Mouse (Mus musculus): ENCODE results near the gene Pbx1.

Gene Pbx1

DNA sequence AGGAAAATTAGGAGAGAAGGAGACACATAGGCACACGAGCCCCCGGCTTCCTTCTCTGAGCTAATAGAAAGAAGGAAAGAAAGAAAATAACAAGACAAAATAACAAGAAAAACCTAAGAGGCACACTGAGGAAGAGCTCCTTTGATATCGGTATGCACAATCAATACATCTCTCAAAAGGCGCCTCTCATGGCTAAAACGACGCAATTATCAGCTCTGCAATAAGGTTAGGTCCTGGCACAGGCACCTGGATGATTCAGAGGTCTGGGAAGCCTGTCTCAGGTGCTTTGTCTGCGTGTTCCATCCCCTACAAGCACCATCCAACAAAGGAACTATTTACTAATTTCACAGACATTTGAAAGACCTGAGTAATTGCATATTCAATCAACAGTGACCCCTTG, 5.8 kb downstream of the Pbx1 start:
- DNase-seq (ENCODE audit: low read depth, low spot score), result no peak

DNA sequence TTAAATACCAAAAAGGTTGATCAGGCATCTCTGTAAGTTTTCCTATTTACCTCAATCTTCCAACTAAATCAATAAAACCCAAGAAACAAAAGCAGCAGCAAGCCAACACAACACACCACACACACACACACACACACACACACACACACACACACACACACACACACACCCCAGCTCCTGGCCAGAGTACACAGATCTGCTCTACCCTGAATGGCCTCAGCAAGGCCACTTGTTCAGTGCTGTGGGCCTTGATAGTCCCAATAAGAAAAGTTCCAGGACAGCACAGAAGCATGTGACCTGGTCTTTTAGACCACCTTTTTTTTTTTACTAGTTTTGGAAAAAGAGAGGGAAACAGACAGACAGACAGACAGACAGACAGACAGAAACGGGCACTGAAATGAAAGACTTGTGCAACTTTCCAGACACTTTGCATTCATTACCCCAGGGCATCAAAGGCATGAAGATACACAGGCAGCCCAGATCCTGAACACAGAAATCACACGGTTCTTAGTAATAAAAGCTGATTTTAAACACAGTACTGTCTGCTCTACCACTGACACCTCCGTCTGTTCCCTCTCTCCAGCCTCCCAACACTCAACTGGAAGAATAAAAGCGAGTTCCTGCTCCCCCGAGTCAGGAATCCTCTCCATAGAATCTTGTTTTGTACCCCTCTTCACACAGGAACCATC, 6.9 kb downstream of the Pbx1 start:
- DNase-seq (ENCODE audit: low read depth, low spot score), result no peak

DNA sequence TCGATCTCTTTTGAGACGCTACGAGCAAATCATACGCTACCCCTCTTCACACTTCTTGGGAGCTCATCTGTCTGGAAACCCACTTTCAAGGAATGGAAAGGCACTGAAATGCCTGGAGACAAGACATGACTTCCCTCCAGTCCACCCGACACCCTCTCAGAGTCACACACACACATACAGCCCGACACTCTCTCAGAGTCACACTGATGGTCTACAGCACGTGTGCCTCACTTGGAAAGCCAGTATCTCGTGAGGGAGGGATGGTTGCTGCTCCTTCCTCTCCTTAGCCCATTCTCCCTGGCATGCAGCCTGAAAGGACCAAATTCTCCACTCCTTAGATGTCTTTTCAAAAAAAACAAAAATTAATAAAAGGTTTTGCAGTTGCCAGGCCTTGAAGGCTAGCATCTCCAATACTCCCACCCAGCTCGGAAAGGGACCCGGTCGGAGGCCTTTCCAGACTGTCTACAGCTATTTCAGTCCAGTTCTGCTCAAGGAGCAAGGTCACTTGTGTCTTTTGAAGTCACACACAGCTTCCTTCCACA, 8.6 kb downstream of the Pbx1 start:
- DNase-seq (ENCODE audit: low read depth, low spot score), result no peak

DNA sequence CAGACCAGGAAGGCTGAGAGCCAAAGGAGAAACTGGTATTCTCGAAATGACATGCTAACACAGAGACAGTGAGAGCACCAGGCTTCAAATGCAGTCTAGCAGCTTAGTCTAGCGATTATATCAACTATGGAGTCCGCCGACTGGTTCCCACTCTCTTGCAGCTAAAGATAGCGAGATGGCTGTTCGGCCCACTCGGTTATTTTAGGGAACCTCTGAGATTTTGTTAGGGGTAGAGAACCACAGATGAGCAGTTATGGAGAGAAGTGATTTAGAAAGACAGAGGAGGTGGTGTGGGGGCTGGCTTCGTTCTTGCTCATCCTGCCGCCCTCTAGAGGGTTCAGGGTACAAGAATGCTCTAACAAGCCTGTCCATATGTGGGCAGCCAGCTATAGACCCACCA, 13.2 kb downstream of the Pbx1 start:
- no peak for DNase-seq (ENCODE audit: low read depth, low spot score)

DNA sequence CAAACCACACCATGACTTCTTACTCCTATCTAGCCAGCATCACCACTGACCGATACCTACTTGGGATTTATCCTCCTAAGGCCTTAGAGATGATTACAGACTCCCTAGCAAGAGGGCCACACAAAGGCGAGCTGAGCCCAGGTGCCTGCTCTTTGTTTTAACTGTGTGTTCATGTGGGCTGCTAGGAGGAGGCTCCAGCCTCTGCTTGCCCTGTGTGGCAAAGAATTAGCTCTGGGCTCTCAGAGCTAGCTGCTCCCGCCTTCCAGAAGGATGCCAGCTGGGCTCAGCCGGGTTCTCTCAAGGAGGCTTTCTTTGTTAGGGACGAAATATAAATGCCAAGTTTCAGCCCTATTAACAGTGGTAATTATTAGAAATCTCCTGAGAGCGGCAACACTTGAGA, 14.4 kb downstream of the Pbx1 start:
- no peak for DNase-seq (ENCODE audit: low read depth, low spot score)

DNA sequence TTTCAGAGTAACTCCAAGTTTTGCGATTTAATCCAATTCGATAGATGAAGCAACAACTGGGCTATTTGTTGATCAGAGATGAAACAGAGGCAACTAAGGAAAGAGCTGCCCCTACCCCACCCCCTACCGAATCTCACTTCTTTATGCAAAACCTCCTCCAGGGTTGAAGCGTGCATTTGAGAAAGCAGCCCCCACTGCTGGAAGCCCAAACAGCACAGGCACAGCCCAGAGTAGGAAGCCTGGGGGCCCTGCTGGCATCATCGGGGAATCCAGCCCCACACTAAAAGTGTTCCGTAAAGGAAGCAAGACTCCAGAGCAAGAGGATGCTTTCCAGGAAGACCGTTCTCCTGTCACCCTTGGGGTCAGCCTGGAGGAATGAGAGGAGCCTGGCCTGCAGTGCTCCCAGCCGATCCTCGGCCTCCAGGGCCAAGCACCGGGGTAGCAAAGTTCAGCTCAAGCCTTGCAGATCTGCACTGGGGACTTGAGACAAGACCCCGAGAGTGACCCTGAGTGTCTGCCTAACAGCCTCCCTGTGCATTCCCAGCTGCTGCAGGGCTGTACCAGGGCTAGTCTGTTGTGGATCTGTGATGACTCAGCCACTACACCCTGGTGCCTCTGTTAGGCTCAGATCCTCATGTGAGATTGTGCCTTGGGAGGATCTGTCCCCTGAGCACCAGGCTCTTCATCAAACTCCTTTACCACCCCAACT, 15.2 kb downstream of the Pbx1 start:
- DNase-seq (ENCODE audit: low read depth, low spot score), result no peak

DNA sequence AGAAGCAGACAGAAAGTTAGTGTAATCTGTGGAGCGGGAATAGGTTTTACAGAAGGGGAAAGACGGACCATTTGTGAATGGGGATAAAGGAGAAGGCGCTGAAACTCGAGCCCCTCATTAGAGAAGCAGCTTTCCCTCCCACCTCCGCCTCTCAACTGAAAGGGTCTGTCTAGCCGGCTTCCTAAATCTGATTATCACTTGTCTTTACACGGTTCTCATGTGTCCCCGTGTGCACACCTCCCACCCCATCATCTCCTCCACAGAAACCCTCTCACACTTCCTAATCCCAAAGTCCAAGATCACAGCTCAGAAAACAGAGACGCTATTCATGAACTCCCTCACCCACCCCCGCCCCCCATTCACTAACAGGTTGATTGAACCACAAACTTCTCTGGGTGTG, 21.5 kb downstream of the Pbx1 start:
- DNase-seq (ENCODE audit: low read depth, low spot score), result no peak

DNA sequence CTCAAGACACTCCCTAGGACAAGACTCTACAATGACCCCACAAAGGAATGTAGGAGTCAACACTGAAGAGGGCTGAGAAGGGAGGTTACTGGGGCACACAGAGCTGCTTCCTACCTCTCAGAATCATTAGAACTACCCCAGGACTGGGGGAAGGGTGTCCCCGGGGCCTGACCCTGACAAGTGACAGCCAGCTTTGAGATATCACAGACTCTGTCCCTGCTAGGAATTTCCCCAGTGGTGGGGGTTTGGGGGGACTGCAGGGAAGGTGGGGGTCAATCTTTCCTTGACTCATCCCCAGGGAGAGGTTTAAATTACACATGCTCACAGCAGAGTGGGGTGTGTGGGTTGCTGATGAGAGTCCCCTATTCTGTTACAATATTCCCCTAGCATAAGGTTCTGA, 22.0 kb downstream of the Pbx1 start:
- no peak for DNase-seq (ENCODE audit: low read depth, low spot score)

DNA sequence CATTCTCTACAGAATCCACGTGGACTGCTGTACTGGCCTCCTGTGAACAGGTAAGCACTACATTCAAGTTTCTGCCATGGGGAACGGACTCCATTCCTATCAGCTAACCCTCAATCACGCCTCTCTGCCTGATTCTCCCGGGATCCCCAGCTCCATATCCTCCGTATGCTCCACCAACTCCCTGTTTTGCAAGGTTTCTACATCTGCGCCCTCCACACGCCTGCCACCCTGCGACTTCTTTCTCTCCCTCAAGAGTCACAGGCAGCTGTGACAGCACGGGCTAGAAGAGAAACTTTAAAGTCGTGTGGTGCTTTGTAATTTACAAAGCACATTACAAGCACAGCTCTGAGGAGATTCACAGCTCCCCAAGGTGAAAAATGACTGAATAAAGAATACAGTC, 23.3 kb downstream of the Pbx1 start:
- no peak for DNase-seq (ENCODE audit: low read depth, low spot score)

DNA sequence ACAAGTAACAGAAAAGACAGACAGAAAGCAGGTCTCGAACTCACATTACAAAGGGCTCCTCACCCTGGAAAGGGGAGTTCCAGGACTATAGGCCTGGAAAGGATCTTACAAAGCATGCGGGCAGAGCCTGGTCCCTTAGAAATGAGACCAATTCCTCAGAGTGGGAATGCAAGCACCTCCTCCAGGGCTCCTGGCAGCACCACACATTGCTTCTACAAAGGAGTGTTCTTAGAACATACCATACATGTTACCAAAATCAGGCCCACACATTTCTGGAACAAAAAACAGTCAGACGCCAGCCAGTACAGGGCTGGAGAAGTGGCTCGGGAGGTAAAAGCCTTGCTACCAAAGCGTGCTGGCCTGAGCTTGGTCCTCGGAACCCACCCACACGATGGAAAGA, 24.1 kb downstream of the Pbx1 start:
- no peak for DNase-seq (ENCODE audit: low read depth, low spot score)

DNA sequence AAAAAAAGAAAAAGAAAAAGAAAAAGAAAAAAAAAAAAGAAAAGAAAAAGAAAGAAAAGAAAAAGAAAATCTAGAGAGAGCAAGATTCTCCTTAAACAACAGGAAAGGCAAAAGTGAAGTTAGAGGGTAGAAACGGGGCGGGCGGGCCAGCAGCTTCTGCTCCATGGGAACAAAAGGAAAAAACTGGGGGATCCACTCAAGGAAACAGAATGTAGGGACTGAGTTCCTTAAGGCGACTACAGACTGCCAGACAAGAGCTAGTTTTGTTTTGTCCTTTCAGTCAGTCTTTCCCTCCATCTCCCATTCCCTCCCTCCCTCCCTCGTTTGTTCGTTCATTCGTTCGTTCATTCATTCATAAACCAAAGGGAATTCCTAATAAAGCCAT, 25.8 kb downstream of the Pbx1 start:
- DNase-seq (ENCODE audit: low read depth, low spot score), result no peak

DNA sequence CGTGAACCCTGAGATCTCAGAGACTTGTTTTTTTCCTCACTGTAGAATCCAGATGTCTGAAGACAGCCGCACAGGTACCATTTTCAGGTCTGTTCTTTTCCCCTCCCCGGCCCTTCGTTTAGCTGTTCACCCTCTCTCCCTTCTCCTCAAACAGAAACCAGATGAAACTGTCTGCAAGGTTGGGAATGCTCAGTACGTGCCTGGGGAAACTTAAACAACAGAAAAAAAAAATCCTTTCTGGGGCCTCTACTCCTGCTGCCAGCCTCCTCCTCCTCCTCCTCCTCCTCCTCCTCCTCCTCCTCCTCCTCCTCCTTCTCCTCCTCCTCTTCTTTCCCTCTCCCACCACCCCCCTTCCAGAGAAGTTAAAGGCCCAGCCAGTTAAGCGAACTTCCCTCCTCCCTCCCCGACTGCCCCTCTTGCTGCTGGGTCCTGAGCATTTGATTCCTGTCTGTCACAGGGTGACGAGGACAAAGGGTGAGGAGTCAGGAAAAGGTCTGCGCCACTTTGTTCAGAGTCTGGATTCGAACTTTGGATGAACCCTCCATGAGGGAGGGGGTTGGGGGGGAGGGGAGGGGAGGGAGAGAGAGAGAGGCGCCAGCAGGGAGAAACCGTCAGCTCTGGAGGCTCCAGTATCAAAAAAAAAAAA, 26.3 kb downstream of the Pbx1 start:
- peak; percentile 76 for DNase-seq (ENCODE audit: low read depth, low spot score)

DNA sequence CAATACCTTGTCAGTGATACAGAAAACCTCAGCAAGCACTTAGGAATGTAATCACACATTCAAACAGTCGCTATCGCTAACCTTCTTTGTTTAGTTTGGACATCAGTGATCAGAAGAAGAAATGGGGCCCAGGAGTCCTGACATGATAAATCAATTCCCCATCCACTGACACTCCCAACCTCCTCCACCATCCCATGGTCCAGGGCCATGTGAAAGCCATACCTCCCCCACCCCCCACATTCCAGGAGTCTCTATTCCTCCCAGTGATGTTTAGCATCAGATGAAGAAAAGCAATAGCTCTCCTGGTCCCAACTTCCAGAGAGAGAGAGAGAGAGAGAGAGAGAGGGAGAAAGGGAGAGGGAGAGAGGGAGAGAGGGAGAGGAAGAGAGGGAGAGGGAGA, 28.5 kb downstream of the Pbx1 start:
- DNase-seq (ENCODE audit: low read depth, low spot score), result no peak

DNA sequence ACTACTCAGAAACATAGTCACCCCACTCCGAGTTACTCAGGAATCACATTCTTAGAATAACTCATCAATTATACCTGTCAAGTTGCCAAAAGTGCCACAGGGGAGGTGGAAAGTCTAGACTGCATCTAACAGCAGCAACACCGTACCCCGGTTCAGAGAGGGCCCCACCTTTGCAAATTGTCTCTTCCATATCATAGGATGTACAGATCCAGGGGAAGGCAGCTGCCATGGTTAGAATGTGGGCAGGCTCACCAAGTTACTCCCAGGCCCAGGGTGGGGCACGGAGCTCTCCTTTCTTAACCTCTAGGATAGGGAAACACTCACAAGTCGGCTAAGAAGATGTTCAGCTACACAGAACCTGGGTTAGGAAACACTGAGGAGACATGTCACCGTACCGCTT, 29.4 kb downstream of the Pbx1 start:
- DNase-seq (ENCODE audit: low read depth, low spot score), result peak; percentile 47

DNA sequence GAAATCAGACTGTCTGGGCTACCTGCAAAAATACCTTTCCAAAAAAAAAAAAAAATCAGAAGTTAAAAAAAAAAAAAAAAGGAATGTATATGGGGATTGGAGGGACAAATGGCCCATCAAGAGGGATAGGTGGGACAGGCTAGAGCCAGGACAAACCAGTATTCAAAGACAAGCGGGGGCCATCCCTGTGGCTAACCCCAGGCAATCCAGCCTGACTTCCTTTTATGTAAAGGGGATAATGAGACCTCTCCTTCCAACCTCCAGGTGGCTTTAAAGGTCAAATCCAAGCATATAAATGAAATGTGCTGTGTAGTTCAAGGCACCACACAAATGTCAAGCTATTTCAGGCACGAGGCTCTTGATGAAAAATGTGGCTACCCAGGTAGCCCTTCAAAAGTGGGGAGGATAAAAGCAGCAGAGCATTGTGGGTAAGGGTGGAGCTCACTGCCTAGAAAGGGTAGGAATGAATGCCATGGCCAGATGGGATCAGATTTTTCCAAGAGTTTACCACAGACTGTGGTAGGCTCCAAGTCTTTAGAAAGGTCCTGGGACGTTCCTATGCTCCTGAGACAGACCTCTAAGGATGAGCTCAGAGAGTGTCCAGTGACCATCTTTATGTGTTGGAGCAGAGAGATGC, 36.4 kb downstream of the Pbx1 start:
- DNase-seq (ENCODE audit: low read depth, low spot score), result peak; percentile 86

DNA sequence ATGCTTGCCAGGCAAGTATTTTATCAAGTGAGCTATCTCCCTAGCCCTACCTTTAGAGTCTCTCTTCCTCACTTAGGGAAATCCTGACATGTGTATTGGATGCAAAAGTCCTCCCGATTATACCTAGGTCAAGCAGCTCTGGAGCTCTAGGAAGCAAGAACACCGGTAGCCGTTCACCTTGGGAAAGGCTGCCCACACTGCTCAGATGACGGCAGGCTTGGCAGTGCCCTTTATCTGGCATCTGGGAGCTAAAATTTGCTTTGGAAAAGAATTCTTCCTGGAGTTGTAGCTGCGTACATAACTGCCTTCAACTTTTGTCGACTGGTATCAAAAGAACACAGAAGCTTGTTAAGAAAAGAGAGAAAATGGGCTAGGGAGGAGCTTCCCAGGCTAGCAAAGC, 37.5 kb downstream of the Pbx1 start:
- no peak for DNase-seq (ENCODE audit: low read depth, low spot score)

DNA sequence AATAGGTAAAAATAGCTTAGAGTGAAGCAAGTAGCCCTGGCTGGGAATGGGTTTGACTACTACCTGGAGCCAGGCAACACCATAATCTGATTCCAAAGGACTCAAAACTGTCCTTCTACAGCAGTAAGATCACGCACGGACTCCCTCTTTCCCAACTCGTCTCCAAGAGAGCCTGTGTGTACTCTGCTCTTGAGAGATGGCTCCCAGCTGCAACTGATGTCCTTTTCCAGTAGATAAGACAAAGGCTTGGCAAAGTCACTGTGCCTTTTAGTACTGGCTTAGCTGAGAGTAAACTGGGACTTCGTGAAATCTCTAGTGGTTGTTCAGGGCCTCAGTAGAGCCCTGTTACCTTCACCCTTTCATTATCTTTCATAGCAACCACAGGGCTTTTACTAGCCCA, 38.6 kb downstream of the Pbx1 start:
- no peak for DNase-seq (ENCODE audit: low read depth, low spot score)

DNA sequence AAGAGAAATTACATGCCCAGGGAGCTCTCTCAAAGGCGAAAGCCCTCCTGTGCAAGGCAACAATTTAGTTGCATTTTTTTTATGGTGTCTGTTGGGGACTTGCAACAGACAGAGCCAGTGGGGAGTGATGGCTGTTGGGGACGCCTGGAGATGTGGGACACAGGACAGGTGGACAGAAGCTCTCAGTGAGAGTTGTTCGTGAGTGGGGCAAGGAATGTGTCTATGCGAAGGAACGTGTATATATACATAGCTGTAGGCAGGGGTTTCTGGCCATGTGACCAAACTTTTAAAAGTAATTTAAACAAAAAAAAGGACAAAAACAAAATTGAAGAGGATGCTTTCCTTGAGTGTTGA, 39.6 kb downstream of the Pbx1 start:
- DNase-seq (ENCODE audit: low read depth, low spot score), result no peak

DNA sequence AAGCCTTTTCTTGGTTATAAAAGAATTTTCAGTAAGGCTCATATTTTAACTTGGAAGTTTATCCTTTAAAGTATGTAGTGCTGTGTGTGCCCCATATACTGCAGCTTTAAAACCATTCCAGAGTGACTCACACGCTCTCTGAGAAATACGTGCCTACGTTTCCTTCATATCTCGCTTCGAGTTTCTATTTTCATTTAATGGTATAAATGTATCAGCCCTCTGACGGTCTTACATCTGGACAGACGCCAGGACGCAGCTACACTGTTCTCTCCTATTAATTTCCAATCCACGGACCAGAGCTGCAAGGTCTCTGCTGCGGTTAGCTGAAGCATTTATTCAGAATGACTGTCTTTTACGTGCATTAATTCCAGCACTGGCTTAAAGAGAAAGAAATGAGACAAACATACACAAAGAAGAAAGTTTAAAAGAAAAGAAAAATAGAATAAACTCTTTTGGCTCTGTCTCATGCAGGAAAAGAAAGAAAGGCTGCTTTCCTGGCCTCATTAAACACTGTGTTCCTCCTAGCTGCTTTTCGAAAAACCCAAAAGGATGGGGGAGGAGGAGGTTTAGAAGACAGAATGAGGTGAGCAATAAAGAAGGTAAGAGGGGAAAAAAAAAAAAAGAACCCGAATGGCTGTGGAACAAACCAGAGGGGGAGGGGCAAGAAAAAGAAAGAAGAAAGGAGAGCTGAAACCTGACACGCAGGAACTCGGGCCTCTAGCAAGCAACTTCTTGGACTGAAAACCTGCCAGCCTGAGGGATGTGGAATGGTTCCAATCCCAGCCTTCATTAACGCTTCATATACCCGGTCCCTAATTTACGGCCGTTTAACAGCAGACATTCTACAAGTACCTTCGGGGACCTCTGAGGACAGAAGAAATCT, 40.2 kb downstream of the Pbx1 start:
- DNase-seq (ENCODE audit: low read depth, low spot score), result peak; percentile 66

DNA sequence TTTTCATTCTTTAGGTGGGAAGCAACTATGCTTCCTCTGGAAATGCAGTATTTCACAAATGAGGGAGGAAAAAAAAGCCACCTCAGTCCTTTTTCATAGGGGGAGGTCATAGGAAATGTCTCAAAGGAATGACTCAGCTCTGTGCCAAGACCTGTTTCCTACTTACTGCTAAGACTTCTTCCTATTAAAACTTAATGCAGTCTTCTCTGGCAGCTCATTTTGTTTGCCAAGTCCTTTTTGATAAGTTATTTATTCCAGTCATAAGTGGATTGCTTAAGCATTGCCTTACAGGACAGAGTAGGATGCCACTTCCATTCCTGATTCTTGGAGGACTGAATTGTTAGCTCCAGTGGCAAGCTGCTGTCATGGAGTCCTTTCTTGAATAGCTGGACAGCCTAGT, 41.3 kb downstream of the Pbx1 start:
- no peak for DNase-seq (ENCODE audit: low read depth, low spot score)

DNA sequence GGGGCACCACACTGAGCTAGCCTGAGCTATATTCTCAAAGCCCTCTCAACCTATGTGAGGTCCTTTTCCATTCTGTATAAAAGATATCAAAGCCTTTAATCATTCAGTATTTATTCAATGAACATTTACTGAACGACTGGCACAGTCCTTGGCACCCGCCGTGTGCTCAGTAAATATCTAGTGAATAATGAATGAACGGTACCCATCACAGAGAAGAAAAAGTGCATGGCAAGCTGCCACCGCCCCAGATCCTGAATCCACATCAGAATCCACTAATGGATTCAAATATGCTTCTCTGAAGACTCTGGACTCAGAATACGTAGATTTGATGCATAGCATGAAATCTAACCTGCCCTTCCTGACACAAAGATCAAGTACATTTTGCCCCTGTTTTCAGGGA, 45.9 kb downstream of the Pbx1 start:
- no peak for DNase-seq (ENCODE audit: low read depth, low spot score)

DNA sequence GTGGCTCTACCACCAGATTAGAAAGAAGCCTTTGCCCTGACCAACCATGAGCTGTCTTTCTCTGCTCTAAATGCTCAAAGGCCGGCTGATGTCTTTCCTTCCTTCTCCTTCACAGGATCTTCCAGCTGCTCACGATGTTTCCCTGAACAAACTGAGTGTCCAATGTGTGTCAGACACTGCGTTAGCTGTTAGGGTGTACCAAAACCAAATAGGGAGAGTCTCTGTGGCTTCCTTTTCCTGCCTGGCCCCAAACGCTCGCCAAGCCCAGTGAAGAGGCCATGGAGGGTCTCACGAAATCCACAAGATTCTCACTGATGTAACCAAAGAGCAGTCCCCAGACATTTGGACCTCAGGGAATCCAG, 47.5 kb downstream of the Pbx1 start:
- DNase-seq (ENCODE audit: low read depth, low spot score), result no peak

Measured in ES-CJ7 (cell line).